Mouse (Mus musculus): ENCODE measurements at regions not wholly inside any gene's neighbourhood (a gene's known extent, or its start where the extent isn't known, plus 50 kb on each side); places are given as distances from the start of the nearest gene placed in this dataset.

GRCm38 (mm10) chr10:113161486-113161885 lies 232.7 kb upstream of the Atxn7l3b start:
- DNase-seq (ENCODE audit: low read depth, low spot score), result no peak

DNA sequence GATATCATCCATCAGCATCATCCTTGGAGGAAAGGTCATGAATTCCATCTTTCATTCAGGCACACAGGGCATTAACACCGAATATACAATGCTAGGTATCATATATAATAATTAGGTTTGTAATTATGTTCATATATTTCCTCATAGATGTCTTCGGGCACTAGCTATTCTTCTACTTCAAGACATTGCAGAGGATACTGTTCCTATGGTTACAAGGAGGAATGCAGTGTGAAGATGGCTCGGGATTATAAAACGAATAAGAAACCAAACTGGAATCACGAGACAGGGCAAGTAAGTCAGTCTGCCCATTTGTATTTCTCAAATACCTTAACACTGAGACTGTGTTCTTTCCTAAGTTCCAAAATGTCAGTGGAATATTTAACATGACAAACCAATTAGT lies 231.3 kb upstream of the Atxn7l3b start:
- DNase-seq (ENCODE audit: low read depth, low spot score), result no peak

DNA sequence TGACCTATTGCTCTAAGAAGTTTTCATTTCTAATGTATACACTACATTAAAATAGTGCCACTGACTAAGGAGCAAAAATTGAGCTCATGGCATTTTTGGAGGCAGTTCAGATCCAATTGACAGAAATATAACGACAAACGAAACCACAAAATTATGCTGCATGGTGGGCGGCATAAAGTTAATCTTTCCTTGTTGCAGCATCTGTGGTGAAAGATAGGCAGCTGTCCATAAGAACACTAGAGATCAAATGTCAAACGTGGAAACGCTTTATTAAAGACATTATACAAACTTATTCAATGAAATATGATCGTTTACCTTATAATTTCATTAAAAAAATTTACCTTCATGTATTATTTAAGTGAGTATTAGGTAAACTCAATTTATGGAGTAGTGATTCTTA lies 230.2 kb upstream of the Atxn7l3b start:
- no peak for DNase-seq (ENCODE audit: low read depth, low spot score)

- DNase-seq (ENCODE audit: low read depth, low spot score), result no peak
Measured at GRCm38 (mm10) chr10:113141606-113142005, 212.8 kb upstream of the Atxn7l3b start.

DNA sequence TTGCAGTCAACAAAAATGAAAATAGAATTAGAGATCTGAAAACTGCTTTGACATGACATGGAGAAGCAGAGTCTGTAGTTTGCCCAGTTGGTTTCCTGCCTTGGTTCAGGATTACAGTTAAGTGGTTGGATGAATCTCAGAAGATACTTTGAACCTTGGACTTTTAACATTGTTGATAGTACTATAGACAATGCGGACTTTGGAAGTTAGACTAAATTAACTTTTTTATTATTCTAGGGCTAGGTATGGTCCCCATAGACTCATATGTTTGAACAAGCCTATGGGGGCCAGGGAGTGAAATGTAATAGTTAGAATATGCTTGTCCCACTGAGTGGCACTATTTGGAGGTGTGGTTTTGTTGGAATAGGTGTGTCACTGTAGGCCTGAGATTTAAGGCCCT lies 186.2 kb upstream of the Atxn7l3b start:
- DNase-seq (ENCODE audit: low read depth, low spot score), result no peak

GRCm38 (mm10) chr10:113105771-113106430 lies 177.1 kb upstream of the Atxn7l3b start:
- peak; percentile 31 for DNase-seq (ENCODE audit: low read depth, low spot score)

DNA sequence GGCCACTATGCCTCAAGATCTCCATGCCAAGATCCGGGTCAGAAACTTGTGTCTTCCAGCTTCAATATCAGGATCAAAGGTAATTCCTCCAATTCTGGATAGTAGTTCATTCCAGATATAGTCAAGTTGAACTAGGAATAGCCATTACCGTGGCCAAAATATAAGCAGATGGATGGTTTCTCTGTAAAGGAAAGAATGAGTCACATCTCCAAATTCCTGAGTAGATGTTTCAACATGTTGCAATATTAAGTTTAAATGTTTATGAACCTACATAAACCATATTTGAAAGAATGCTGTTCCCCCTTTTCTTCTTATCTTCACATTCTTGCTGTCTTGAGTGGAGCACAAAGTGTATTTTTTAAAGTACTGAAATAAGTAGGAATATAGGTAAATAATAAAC lies 176.5 kb upstream of the Atxn7l3b start:
- no peak for DNase-seq (ENCODE audit: low read depth, low spot score)

Data from ES-CJ7 (cell line).